Mouse (Mus musculus): ENCODE data around the gene Ulk4. TPM values are rescaled to one million over a fixed set of nuclear protein-coding genes. Genes with fewer than 3 reads are reported as not detected.
A peak's percentile ranks its signal among the peaks of the same experiment; 100 is the strongest.

The Ulk4 gene
- total and polyA plus RNA-seq, 2 experiments from 2014 or later, result 8.1 to 68.0 TPM

DNA sequence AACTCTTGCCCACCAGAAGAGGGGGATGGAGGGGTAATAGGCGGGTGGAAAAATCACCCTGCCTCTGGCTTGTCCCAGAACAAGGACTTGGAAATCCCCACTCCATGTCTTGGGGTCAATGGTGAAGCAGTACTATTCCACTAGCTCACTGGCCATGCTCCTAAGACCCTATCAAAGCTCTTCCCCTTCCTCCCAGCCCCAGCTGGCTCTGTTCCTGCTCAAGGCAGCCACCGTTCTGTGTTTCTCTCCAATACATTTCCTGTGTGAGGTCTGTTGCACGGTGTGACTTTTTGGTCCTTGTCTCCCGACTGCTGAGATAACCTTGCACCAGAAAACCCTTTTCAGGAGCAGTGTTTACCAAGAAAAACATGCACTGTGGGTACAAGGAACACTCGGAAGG lies 155.0 kb downstream of the Ulk4 start:
- no peak for TF ChIP-seq CTCF (IDR thresholded peaks at IDR 0.05)
- ATAC-seq (ENCODE audit: low FRiP score) (no peak), DNase-seq (ENCODE audit: low spot score) (no peak)
- no peaks in the 10 kb centered on the region for H3K9me3 ChIP-seq (ENCODE audit: low read length)
- no peak overlapping the region for H3K9ac ChIP-seq (replicated peaks; ENCODE audit: low read length, poor library complexity, severe bottlenecking)
- no peaks in the 10 kb centered on the region for H3K36me3 ChIP-seq (ENCODE audit: insufficient read depth, low read length)
- WGBS, result 74% methylated on average over 5 of the region's 5 CpGs
- 0 out of 2 replicates have a peak, but pooled peaks cover 2% of the 10 kb centered on the region for H3K4me1 ChIP-seq (ENCODE audit: insufficient read depth, low read length)
- H3K4me3 ChIP-seq (ENCODE audit: low read depth, low read length), result no peak overlapping the region
- no peak overlapping the region for H3K27ac ChIP-seq (ENCODE audit: low read depth, low read length)
- H3K27me3 ChIP-seq (ENCODE audit: insufficient read depth, low read length), result no peaks in the 10 kb centered on the region
- H3K4me2 ChIP-seq (ENCODE audit: low read depth, low read length, poor library complexity, severe bottlenecking), result no peak overlapping the region

DNA sequence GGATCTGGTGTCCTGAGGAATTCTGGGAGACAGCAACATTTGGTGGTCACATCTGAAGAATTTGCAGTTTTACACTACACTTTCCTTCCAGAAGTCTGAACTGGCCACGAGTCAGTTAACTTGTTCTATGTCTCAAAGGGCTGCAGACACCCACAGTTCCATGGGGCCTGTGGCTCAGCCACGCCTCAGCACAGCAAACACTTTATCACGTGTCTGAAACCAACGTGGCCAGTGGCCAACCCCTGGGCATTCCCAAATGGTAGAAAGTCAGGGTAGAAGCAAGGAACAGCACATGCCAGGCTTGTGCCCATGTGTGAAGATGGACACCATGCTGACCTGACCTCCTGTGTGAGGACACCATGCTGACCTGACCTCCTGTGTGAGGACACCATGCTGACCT lies 159.1 kb downstream of the Ulk4 start:
- DNase-seq (ENCODE audit: low spot score), result no peak
- WGBS, result 77% methylated on average over 4 of the region's 4 CpGs
- no peak for TF ChIP-seq CTCF (IDR thresholded peaks at IDR 0.05)

DNA sequence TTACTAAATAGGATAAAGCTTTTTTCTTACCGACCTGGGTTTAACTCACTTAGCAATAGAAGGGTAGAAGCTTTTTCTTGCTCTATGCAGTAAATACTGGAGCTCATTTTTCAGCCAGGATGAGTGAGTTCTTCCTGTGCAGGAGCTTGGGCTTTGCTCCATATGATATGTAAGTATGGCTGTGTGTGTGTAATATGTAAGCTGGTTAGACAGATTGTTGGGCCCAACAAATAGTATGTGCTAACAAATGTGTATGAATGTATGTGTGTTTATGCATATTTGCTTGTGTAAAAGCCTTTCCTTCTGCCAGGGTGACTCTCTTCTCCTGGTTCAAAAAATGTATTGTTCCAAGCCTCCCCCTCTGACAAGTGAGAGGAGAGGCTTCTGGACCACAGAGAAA lies 164.9 kb downstream of the Ulk4 start:
- no peak for DNase-seq (ENCODE audit: low spot score)
- H3K27ac ChIP-seq (ENCODE audit: low read depth, low read length), result no peak overlapping the region
- WGBS, result 39% methylated on average over 1 of the region's 1 CpGs
- H3K36me3 ChIP-seq (ENCODE audit: insufficient read depth, low read length), result no peaks in the 10 kb centered on the region
- H3K4me1 ChIP-seq (ENCODE audit: insufficient read depth, low read length), result peaks cover 9% of the 10 kb centered on the region; the same call in 1 of the 2 replicates
- H3K4me3 ChIP-seq (ENCODE audit: low read depth, low read length), result no peak overlapping the region
- no peaks in the 10 kb centered on the region for H3K27me3 ChIP-seq (ENCODE audit: insufficient read depth, low read length)
- no peak overlapping the region for H3K4me2 ChIP-seq (ENCODE audit: low read depth, low read length, poor library complexity, severe bottlenecking)
- no peak for TF ChIP-seq CTCF (IDR thresholded peaks at IDR 0.05)
- ATAC-seq (ENCODE audit: low FRiP score), result no peak
- no peaks in the 10 kb centered on the region for H3K9me3 ChIP-seq (ENCODE audit: low read length)
- no peak overlapping the region for H3K9ac ChIP-seq (replicated peaks; ENCODE audit: low read length, poor library complexity, severe bottlenecking)

More for the DNA sequence above, 159.1 kb downstream of the Ulk4 start:
- Histone ChIP-seq H3K9ac (replicated peaks; ENCODE audit: low read length, poor library complexity, severe bottlenecking) (no peak overlapping the region), H3K4me1 (ENCODE audit: insufficient read depth, low read length) (no peaks in the 10 kb centered on the region), H3K4me3 (ENCODE audit: low read depth, low read length) (no peak overlapping the region), H3K27me3 (ENCODE audit: insufficient read depth, low read length) (no peaks in the 10 kb centered on the region), H3K27ac (ENCODE audit: low read depth, low read length) (no peak overlapping the region), H3K36me3 (ENCODE audit: insufficient read depth, low read length) (no peaks in the 10 kb centered on the region), H3K4me2 (ENCODE audit: low read depth, low read length, poor library complexity, severe bottlenecking) (no peak overlapping the region), H3K9me3 (ENCODE audit: low read length) (no peaks in the 10 kb centered on the region)
- no peak for ATAC-seq (ENCODE audit: low FRiP score)

DNA sequence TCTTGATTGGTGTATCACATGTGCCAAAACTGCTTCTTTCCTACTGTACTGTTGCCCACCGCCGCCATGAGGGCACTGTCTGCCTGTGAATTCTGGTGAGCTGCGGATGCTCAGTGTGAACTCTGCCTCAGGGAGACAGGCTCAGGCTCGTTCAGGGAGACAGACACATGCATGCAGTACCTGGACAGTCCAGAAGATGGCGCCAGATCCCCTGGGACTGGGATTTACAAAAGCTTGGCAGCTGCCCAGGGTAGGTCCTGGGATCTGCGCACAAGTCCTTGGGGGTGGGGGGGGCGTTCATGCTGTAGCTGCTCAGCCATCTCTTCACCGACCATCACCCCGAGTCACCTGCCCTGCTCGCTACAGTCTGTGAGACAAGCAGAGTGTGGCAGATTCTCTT lies 168.9 kb downstream of the Ulk4 start:
- no peak overlapping the region for H3K9ac ChIP-seq (replicated peaks; ENCODE audit: low read length, poor library complexity, severe bottlenecking)
- no peaks in the 10 kb centered on the region for H3K36me3 ChIP-seq (ENCODE audit: insufficient read depth, low read length)

DNA sequence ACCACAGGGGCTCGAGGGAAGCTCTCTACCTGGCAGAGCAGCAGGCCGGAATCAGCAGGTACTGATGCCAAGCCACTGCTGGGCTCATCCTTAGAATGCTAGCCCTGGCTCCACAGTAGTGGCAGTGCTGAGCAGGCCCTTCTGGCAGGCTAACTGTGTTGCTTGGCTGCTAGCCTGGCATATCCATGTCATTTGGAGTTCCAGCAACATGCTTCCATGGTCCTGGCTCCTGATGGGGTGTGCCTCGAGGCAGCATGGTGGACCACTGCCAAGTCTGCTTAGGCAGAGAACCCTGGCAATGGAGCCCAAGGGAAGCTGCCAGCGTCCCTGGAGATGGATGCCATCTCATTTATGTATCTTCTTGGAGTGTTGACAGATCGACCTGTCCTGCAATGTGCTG lies 169.4 kb downstream of the Ulk4 start:
- no peak overlapping the region for H3K4me2 ChIP-seq (ENCODE audit: low read depth, low read length, poor library complexity, severe bottlenecking)
- H3K27me3 ChIP-seq (ENCODE audit: insufficient read depth, low read length), result no peaks in the 10 kb centered on the region
- H3K4me3 ChIP-seq (ENCODE audit: low read depth, low read length), result no peak overlapping the region
- H3K9ac ChIP-seq (replicated peaks; ENCODE audit: low read length, poor library complexity, severe bottlenecking), result 0 out of 2 replicates have a peak overlapping the region, but pooled peaks have one; percentile 19
- peaks cover 13% of the 10 kb centered on the region; the same call in 1 of the 2 replicates for H3K4me1 ChIP-seq (ENCODE audit: insufficient read depth, low read length)
- peak; percentile 95 for DNase-seq (ENCODE audit: low spot score)
- no peaks in the 10 kb centered on the region for H3K9me3 ChIP-seq (ENCODE audit: low read length)
- ATAC-seq (ENCODE audit: low FRiP score), result peak; percentile 74
- no peak for TF ChIP-seq CTCF (IDR thresholded peaks at IDR 0.05)
- no peaks in the 10 kb centered on the region for H3K36me3 ChIP-seq (ENCODE audit: insufficient read depth, low read length)
- no peak overlapping the region for H3K27ac ChIP-seq (ENCODE audit: low read depth, low read length)
- WGBS, result 46% methylated on average over 5 of the region's 5 CpGs

More for the DNA sequence above, 168.9 kb downstream of the Ulk4 start:
- Histone ChIP-seq H3K9me3 (ENCODE audit: low read length) (no peaks in the 10 kb centered on the region), H3K4me3 (ENCODE audit: low read depth, low read length) (no peak overlapping the region), H3K27ac (ENCODE audit: low read depth, low read length) (no peak overlapping the region), H3K27me3 (ENCODE audit: insufficient read depth, low read length) (no peaks in the 10 kb centered on the region), H3K4me2 (ENCODE audit: low read depth, low read length, poor library complexity, severe bottlenecking) (no peak overlapping the region), H3K4me1 (ENCODE audit: insufficient read depth, low read length) (peaks cover 13% of the 10 kb centered on the region; the same call in 1 of the 2 replicates)
- WGBS, result 11% methylated on average over 9 of the region's 10 CpGs
- TF ChIP-seq CTCF (IDR thresholded peaks at IDR 0.05), result peak; percentile 94
- DNase-seq (ENCODE audit: low spot score), result peak; percentile 86
- peak; percentile 79 for ATAC-seq (ENCODE audit: low FRiP score)

DNA sequence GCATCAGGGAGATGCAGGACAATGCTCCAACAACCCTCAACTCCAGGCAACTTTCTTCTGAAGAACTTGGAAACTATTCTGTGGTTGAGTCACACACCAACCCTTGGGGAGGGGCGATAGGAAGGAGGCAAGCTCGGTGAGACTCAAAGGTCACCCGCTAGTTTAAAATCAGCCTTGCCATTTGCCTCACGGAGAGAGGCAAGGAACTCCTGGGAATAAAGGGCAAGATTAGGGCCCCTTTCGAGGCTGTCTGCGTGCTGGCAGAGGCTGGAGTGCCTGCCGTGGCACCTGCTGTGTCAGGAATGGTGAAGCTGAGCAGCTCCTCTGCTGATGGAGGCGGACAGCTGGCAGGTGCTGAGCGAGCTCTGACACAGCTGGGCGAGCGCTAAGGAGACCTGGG lies 169.9 kb downstream of the Ulk4 start:
- no peaks in the 10 kb centered on the region for H3K27me3 ChIP-seq (ENCODE audit: insufficient read depth, low read length)
- H3K9ac ChIP-seq (replicated peaks; ENCODE audit: low read length, poor library complexity, severe bottlenecking), result no peak overlapping the region
- no peak for ATAC-seq (ENCODE audit: low FRiP score)
- H3K4me1 ChIP-seq (ENCODE audit: insufficient read depth, low read length), result peaks cover 13% of the 10 kb centered on the region; the same call in 1 of the 2 replicates
- H3K27ac ChIP-seq (ENCODE audit: low read depth, low read length), result no peak overlapping the region; the same call in 1 of the 2 replicates
- H3K36me3 ChIP-seq (ENCODE audit: insufficient read depth, low read length), result no peaks in the 10 kb centered on the region
- H3K4me2 ChIP-seq (ENCODE audit: low read depth, low read length, poor library complexity, severe bottlenecking), result no peak overlapping the region
- no peak overlapping the region for H3K4me3 ChIP-seq (ENCODE audit: low read depth, low read length)
- no peak for DNase-seq (ENCODE audit: low spot score)
- 34% methylated on average over 11 of the region's 11 CpGs for WGBS
- no peak for TF ChIP-seq CTCF (IDR thresholded peaks at IDR 0.05)
- no peaks in the 10 kb centered on the region for H3K9me3 ChIP-seq (ENCODE audit: low read length)

Measured in midbrain, postnatal 0 days (tissue).